Mouse (Mus musculus): ENCODE measurements around the gene Ttc39b. TPM values are rescaled to one million over a fixed set of nuclear protein-coding genes. Genes with fewer than 3 reads are reported as not detected.

Gene Ttc39b
- total RNA-seq, 2 experiments from 2014 or later = 34.6 to 37.0 TPM

GRCm38 (mm10) chr4:83283973-83284767 lies 39.9 kb downstream of the Ttc39b start:
- no peak for DNase-seq (ENCODE audit: low spot score in 2 of 2)
- Histone ChIP-seq H3K27ac (peak overlapping the region; percentile 89), H3K4me3 (peak overlapping the region; percentile 73)
- TF ChIP-seq CTCF (conservative IDR thresholded peaks at IDR 0.05) = no peak

GRCm38 (mm10) chr4:83282424-83282823 lies 41.6 kb downstream of the Ttc39b start:
- no peak for DNase-seq (ENCODE audit: low spot score in 2 of 2)
- Histone ChIP-seq H3K4me3 (no peak overlapping the region), H3K27ac (no peak overlapping the region)
- TF ChIP-seq CTCF (conservative IDR thresholded peaks at IDR 0.05) = no peak

GRCm38 (mm10) chr4:83279236-83279635 lies 44.8 kb downstream of the Ttc39b start:
- peak overlapping the region; percentile 69 for H3K27ac ChIP-seq
- no peak for DNase-seq (ENCODE audit: low spot score in 2 of 2)
- TF ChIP-seq CTCF (conservative IDR thresholded peaks at IDR 0.05) = no peak
- H3K4me3 ChIP-seq = no peak overlapping the region; the same call in 1 of the 2 replicates

GRCm38 (mm10) chr4:83274241-83274640 lies 49.8 kb downstream of the Ttc39b start:
- TF ChIP-seq CTCF (conservative IDR thresholded peaks at IDR 0.05) = no peak

GRCm38 (mm10) chr4:83273616-83274050 lies 50.4 kb downstream of the Ttc39b start:
- no peak overlapping the region for H3K27ac ChIP-seq
- H3K4me3 ChIP-seq = no peak overlapping the region
- no peak for DNase-seq (ENCODE audit: low spot score in 2 of 2)
- TF ChIP-seq CTCF (conservative IDR thresholded peaks at IDR 0.05) = no peak

More at GRCm38 (mm10) chr4:83274241-83274640, 49.8 kb downstream of the Ttc39b start:
- Histone ChIP-seq H3K4me3 (no peak overlapping the region), H3K27ac (no peak overlapping the region)
- DNase-seq (ENCODE audit: low spot score in 2 of 2) = no peak

GRCm38 (mm10) chr4:83272917-83273615 lies 51.0 kb downstream of the Ttc39b start:
- H3K27ac ChIP-seq = no peak overlapping the region
- no peak for DNase-seq (ENCODE audit: low spot score in 2 of 2)
- H3K4me3 ChIP-seq = no peak overlapping the region
- TF ChIP-seq CTCF (conservative IDR thresholded peaks at IDR 0.05) = no peak

- Histone ChIP-seq H3K4me3 (no peak overlapping the region), H3K27ac (no peak overlapping the region)
- no peak for DNase-seq (ENCODE audit: low spot score in 2 of 2)
- no peak for TF ChIP-seq CTCF (conservative IDR thresholded peaks at IDR 0.05)
These were observed 53.6 kb downstream of the Ttc39b start for GRCm38 (mm10) chr4:83270481-83270880.

GRCm38 (mm10) chr4:83269614-83270013 lies 54.4 kb downstream of the Ttc39b start:
- no peak for TF ChIP-seq CTCF (conservative IDR thresholded peaks at IDR 0.05)
- H3K27ac ChIP-seq = no peak overlapping the region
- DNase-seq (ENCODE audit: low spot score in 2 of 2) = no peak
- no peak overlapping the region for H3K4me3 ChIP-seq

GRCm38 (mm10) chr4:83265926-83266692 lies 57.9 kb downstream of the Ttc39b start:
- Histone ChIP-seq H3K27ac (no peak overlapping the region), H3K4me3 (no peak overlapping the region)
- peak; percentile 16; the same call in 1 of the 2 replicates for TF ChIP-seq CTCF (conservative IDR thresholded peaks at IDR 0.05)
- DNase-seq (ENCODE audit: low spot score in 2 of 2) = no peak

- no peak for TF ChIP-seq CTCF (conservative IDR thresholded peaks at IDR 0.05)
- Histone ChIP-seq H3K27ac (no peak overlapping the region), H3K4me3 (no peak overlapping the region)
- no peak for DNase-seq (ENCODE audit: low spot score in 2 of 2)
These were observed 59.2 kb downstream of the Ttc39b start for GRCm38 (mm10) chr4:83264832-83265231.

- peak; percentile 92 for TF ChIP-seq CTCF (conservative IDR thresholded peaks at IDR 0.05)
- Histone ChIP-seq H3K4me3 (no peak overlapping the region), H3K27ac (no peak overlapping the region)
- peak in 1 of 2 experiments; percentile 57 for DNase-seq (ENCODE audit: low spot score in 2 of 2)
These were observed 62.1 kb downstream of the Ttc39b start for GRCm38 (mm10) chr4:83261998-83262397.

GRCm38 (mm10) chr4:83259690-83260089 lies 64.4 kb downstream of the Ttc39b start:
- H3K27ac ChIP-seq = no peak overlapping the region
- H3K4me3 ChIP-seq = no peak overlapping the region
- no peak for TF ChIP-seq CTCF (conservative IDR thresholded peaks at IDR 0.05)
- no peak for DNase-seq (ENCODE audit: low spot score in 2 of 2)

- TF ChIP-seq CTCF (conservative IDR thresholded peaks at IDR 0.05) = no peak
- no peak for DNase-seq (ENCODE audit: low spot score in 2 of 2)
- no peak overlapping the region for H3K4me3 ChIP-seq
These were observed 65.8 kb downstream of the Ttc39b start for GRCm38 (mm10) chr4:83258273-83258672.

More at GRCm38 (mm10) chr4:83258273-83258672, 65.8 kb downstream of the Ttc39b start:
- no peak overlapping the region for H3K27ac ChIP-seq

All from layer of hippocampus, adult 2 months (tissue).